Mouse (Mus musculus) ES-E14 (cell line): ENCODE measurements around the gene Tex261. TPM values are rescaled to one million over a fixed set of nuclear protein-coding genes. Genes with fewer than 3 reads are reported as not detected.
"Not testable (repeated sequence)": the region's sequence is repeated elsewhere in the genome, so short reads cannot be mapped to it uniquely, and the experiment has no call there.

ENCODE experiments used
- DNase-seq: peaks from one replicate; pipeline ENCODE4 v3.0.0-alpha.2; 2013; ENCODE audit warnings: low read depth, low spot score
- H3K27ac ChIP-seq: 2 replicates; pipeline ENCODE4 v1.5.1; 2012; ENCODE audit warnings: low read depth, mild to moderate bottlenecking, low read length, moderate library complexity, mixed read lengths; ENCODE audit not compliant: poor library complexity, insufficient read depth, severe bottlenecking
- H3K36me3 ChIP-seq: 2 replicates; pipeline ENCODE4 v1.6.1; 2012; ENCODE audit warnings: mild to moderate bottlenecking, low read length, moderate library complexity, mixed read lengths; ENCODE audit not compliant: control insufficient read depth, poor library complexity, insufficient read depth, severe bottlenecking
- H3K4me1 ChIP-seq, 2 experiments: fragments of 150-350 bp in 1 of 2; sonication (generic) in 1 of 2; 2 replicates each; pipeline ENCODE4 v1.6.1; 2012; ENCODE audit warnings: low read length in 2 of 2, mild to moderate bottlenecking in 1 of 2, mixed read lengths in 1 of 2; ENCODE audit not compliant: control insufficient read depth in 2 of 2, insufficient read depth in 2 of 2, poor library complexity in 1 of 2
- H3K4me3 ChIP-seq, 2 experiments: fragments of 150-350 bp in 1 of 2; sonication (generic) in 1 of 2; 2 replicates each; pipeline ENCODE4 v1.5.1; 2012; ENCODE audit warnings: low read length in 2 of 2, low read depth in 1 of 2, mild to moderate bottlenecking in 1 of 2, mixed read lengths in 1 of 2; ENCODE audit not compliant: insufficient read depth in 1 of 2, poor library complexity in 1 of 2, severe bottlenecking in 1 of 2
- H3K9ac ChIP-seq: 2 replicates; pipeline ENCODE4 v1.6.1; 2012; ENCODE audit warnings: low read depth, mild to moderate bottlenecking, low read length, mixed read lengths; ENCODE audit not compliant: poor library complexity, insufficient read depth, severe bottlenecking
- H3K9me3 ChIP-seq: fragments of 150-350 bp; sonication (generic); 2 replicates; pipeline ENCODE4 v1.6.1; 2012; ENCODE audit warnings: low read depth, mild to moderate bottlenecking, low read length; ENCODE audit not compliant: control insufficient read depth, insufficient read depth
- CHD2 ChIP-seq: IDR thresholded peaks from 2 replicates; pipeline ENCODE4 v1.6.1; 2014; ENCODE audit warnings: mild to moderate bottlenecking, low read depth, low read length, inconsistent platforms
- HCFC1 ChIP-seq: IDR thresholded peaks from 2 replicates; pipeline ENCODE4 v1.6.1; 2012; ENCODE audit warnings: low read length, inconsistent platforms, borderline replicate concordance; ENCODE audit not compliant: insufficient read depth
- MAFK ChIP-seq: IDR thresholded peaks from 2 replicates; pipeline ENCODE4 v1.6.1; 2014; ENCODE audit warnings: mild to moderate bottlenecking, low read depth, low read length, inconsistent platforms; ENCODE audit not compliant: insufficient read depth
- ZC3H11A ChIP-seq: IDR thresholded peaks from 2 replicates; pipeline ENCODE4 v1.6.1; 2012; ENCODE audit warnings: low read depth, mild to moderate bottlenecking, inconsistent platforms, low read length, borderline replicate concordance
- ZNF384 ChIP-seq: IDR thresholded peaks from 2 replicates; pipeline ENCODE4 v1.6.1; 2012; ENCODE audit warnings: low read depth, low read length, inconsistent platforms
- in situ Hi-C, 2 experiments: fragments of 600-800 bp; cut with MboI; formaldehyde crosslinking; loops; one replicate each; pipeline ENCODE4 v1.15.1; 2025; ENCODE audit warnings: low sequenced_read_pairs in 2 of 2, inconsistent platforms in 1 of 2; ENCODE audit not compliant: unreplicated experiment in 2 of 2
- total RNA-seq: library from RNA; depleted of rRNA; stranded (reverse); fragments of 300-350 nt; gene quantifications from 2 replicates; pipeline ENCODE4 v1.2.3, GENCODE M21; 2012

Tex261 gene
- total RNA-seq, 1 experiment: 70.9 TPM

DNA sequence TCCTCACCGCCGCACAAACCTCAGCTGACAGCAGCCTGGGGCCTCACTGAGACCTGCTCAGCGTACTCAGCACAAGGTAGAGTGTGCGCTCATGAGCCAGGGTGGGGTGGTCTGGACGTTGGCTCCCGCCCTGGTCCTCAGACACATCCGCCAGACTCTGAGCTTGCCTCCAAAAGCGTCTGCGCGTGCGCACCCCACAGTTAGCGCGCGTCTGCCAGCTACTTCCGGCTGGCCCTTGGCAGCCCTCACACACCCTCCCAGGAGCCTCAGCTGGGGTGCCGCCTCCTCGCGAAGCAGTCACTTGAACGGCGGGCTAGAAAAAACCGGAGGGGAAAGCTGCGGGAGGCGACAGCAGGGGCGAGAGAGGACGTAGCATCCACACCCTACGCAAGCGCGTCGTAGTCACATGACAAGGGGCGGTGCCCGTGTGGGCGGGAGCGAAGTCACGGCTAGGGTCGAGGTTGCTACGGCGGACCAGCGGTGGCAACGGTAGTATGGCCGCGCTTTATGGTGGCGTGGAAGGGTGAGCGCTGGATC, 19.2 kb upstream of the Tex261 start, which contains the start of gene Nagk:
TSS of gene Nagk (plus strand) at position 223 of the 537 bp plus-strand sequence.
- in situ Hi-C loops: no loop called here

DNA sequence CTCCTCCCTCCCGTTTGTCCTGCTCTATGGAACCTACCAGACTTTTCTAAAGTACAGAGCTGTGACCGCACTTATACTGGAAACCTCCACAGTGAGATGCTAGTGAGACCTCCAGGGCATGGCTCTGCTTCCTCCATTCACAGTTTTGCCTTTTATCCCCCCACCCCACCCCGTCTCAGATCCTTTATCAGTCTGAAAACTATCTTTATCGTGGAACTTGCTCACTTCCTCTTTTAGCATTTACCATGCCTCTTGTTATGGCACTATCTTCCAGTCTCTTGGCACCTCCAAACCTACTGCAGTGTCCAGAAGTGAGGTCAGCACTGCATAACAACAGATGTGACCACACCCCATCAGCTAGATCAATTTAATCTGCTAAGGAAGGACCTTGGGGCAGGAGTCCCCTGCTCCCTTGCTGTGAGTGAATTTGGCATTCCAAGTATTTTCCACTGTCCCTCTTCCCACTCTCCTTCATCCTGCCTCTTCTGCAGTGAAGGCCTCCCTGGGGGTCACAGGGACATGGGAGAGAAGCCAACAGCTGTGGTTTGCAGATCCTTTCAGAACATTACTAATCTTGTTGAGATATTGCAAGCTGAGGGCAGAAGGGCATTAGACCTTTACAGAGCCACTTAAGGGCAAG, 15.8 kb upstream of the Tex261 start:
- TF ChIP-seq ZNF384: no peak
- no peak for TF ChIP-seq MAFK
- no peak for TF ChIP-seq CHD2
- TF ChIP-seq HCFC1: no peak
- no peak for TF ChIP-seq ZC3H11A
- Histone ChIP-seq H3K4me3 (no peak overlapping the region), H3K36me3 (no peaks in the 10 kb centered on the region), H3K9ac (no peak overlapping the region), H3K27ac (no peak overlapping the region), H3K4me1 (peaks cover 3% of the 10 kb centered on the region in 2 experiments; a peak in 2 of 4 replicates), H3K9me3 (no peaks in the 10 kb centered on the region)
- no peak for DNase-seq
- in situ Hi-C loops: no loop called here

More for the DNA sequence above, 19.2 kb upstream of the Tex261 start, which contains the start of gene Nagk:
- DNase-seq: peak; percentile 91
- Histone ChIP-seq H3K4me3 (peak within 1 kb of the TSS; percentile 76 to 80), H3K27ac (peak within 1 kb of the TSS; percentile 77), H3K9ac (peak within 1 kb of the TSS; percentile 77), H3K4me1 (peaks cover 3% of the 10 kb centered on the region in 2 experiments; a peak in 2 of 4 replicates), H3K9me3 (no peaks in the 10 kb centered on the region), H3K36me3 (no peaks in the 10 kb centered on the region)
- TF ChIP-seq ZC3H11A: no peak
- TF ChIP-seq CHD2: no peak
- no peak for TF ChIP-seq MAFK
- TF ChIP-seq HCFC1: peak; percentile 83
- TF ChIP-seq ZNF384: peak; percentile 79

DNA sequence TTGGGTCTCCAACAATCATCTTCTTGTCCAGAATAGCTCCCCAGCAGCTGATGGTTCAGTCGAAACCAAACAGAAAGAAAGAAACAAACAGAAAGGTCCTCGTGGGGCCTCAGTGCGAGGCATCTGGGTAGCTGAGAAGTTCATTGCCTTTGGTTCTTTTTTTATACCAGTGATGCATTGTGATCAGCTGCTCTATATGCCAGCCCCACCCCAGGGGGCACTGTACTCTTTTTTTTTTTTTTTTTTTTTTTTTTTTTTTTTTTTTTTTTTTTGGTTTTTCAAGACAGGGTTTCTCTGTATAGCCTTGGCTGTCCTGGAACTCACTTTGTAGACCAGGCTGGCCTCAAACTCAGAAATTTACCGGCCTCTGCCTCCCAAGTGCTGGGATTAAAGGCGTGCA, 14.9 kb upstream of the Tex261 start:
- H3K36me3 ChIP-seq, H3K9ac ChIP-seq, H3K4me1 ChIP-seq, H3K9me3 ChIP-seq, H3K27ac ChIP-seq, DNase-seq, in situ Hi-C loops, H3K4me3 ChIP-seq: not testable (repeated sequence)

DNA sequence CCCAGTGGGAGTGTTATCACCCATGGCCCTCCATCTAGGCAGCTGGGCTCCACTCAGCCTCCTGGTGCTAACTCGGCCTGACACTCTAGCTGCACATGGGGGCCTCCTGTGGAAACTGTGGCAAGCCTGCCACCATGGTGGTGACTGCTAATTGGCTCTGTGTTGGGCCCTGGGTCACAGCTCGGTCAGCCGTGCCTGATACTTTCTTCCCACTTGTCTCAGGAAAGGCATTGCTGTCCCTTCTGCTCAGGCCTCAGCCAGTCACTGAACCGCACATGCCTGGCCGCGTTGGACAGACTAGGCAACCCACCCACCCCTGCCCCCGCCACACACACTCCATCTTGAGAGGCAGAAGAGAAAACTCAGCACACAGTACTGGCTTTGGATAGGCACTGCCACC, 12.9 kb upstream of the Tex261 start:
- in situ Hi-C loops: no loop called here
- DNase-seq: no peak
- H3K27ac ChIP-seq: no peak overlapping the region
- no peak overlapping the region for H3K9ac ChIP-seq
- peaks cover 0 to 3% of the 10 kb centered on the region in 2 experiments; a peak in 2 of 4 replicates for H3K4me1 ChIP-seq
- no peaks in the 10 kb centered on the region for H3K9me3 ChIP-seq
- H3K36me3 ChIP-seq: no peaks in the 10 kb centered on the region
- no peak for TF ChIP-seq HCFC1
- TF ChIP-seq ZNF384: no peak
- TF ChIP-seq ZC3H11A: no peak
- TF ChIP-seq MAFK: no peak
- no peak for TF ChIP-seq CHD2
- no peak overlapping the region for H3K4me3 ChIP-seq
